Mouse (Mus musculus) thymus, postnatal 10 days (tissue): ENCODE results near the gene Pgm1.

Experiments used
- DNase-seq, 2 experiments: peaks; one replicate each; pipeline ENCODE4 v3.0.0; 2021; ENCODE audit warnings: low spot score in 2 of 2

The Pgm1 gene

DNA sequence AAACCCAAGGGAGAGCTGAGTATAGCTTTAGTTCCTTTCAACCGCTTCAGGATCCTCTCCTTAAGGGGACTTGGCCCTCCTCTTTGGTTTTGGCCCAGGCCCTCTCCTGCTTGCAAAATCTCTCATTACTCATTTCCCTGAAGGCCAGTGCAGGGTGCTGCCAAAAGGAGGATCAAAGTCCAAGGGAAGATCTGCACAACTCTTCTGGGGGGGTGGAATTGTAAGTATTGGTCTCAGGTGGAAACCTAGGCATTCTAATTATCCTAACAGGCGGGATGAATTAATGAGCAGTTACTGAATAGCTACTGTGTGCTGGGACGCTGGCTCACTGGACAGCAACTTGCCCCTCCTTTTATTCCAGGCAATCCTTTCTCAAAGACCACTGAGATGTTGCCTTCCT is 82.3 kb downstream of the Pgm1 start:
- no peak for DNase-seq

DNA sequence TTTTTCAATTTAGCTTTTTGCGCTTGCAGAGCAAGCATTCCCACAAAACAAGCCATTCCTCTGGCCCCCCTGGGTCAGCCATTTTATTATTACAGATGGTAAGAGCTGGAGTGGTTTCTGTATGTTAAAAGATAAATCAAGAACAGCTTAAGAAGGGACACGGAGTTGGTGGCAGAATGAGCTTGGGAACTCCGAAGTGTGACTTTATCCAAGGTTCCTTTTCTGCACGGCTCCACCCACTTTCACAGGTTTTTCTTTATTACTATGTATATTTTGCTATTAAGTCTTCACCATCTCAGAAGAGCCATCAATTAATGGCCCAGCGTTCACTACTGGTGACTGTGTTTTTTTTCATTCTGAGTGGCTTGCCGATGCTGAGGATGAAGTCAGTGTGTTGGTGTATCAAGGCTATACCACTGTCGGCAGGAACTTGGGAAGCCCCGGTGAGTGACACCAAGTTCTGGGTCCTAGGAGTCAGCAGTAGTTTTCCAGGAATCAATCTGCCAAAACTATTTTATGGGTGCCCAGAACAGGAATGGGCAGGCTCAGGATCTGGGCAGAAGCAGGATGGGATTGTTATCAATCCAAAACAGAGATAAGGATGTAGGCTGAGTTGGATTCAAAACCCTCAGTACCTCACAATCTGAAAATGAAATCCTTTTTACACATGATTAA is 83.3 kb downstream of the Pgm1 start:
- DNase-seq: no peak

DNA sequence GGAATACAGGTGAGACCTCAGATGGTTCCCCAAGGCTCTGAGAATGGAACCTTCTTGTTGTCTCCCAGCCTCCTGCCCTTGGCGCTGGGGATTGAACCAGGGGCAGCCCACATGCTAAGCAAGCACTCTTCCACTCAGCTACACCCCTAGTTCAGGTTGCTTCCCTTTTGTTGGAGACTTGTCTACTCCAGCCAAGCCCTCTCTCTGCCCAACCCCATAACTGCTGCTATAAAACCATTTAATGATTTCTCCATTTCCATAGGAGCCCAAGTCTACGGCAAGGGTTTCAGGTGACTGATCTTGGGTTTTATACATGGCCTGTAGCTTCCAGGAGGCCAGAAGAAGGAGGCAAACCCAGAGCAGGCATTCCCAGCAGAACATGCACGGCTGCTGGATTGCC is 98.6 kb downstream of the Pgm1 start:
- no peak for DNase-seq

DNA sequence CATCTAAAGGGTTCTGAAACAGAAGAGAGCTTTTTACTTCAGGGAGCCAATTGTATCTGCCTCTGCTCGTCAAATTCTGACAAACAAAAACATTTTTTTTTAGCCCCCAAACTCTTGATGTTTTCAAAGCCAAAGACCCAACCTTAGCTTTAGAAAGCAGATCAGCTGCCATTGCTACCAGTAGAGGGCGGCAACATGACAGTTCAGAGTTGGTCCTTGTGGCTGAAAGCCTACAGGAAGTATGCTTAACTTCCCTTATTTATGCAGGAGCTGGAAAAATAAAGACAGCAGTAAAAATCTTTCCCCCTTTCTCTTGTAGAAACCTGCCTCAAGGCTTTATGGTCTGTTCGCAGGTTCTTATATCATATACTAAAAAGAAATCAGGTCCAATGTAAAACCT is 99.4 kb downstream of the Pgm1 start:
- DNase-seq: peak in 1 of 2 experiments; percentile 43

DNA sequence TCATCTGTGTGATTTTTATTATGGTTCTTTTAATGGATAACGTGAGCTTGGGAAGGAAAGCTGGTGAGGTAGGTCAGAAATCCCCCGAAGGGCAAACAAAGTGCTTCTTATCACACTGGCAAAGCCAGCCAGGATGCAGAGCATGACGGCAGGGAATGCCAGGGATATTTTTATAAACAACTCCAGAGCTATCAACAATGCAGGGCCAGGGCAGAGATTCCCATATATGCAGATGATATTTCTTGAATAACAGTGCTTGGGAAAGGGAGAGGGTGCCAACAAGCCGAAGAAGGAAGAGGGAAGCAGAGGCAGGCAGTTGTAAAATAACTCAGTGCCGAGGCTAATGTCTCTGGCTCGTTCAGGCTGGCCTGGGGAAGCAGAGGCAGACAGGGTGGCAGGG is 102.1 kb downstream of the Pgm1 start:
- DNase-seq: no peak

- DNase-seq: no peak
These were observed 103.4 kb downstream of the Pgm1 start for GRCm38 (mm10) chr4:100032608-100033007.

- DNase-seq: no peak
These were observed 104.7 kb downstream of the Pgm1 start for GRCm38 (mm10) chr4:100033944-100034343.

- no peak for DNase-seq
These were observed 105.8 kb downstream of the Pgm1 start for GRCm38 (mm10) chr4:100034971-100035370.

DNA sequence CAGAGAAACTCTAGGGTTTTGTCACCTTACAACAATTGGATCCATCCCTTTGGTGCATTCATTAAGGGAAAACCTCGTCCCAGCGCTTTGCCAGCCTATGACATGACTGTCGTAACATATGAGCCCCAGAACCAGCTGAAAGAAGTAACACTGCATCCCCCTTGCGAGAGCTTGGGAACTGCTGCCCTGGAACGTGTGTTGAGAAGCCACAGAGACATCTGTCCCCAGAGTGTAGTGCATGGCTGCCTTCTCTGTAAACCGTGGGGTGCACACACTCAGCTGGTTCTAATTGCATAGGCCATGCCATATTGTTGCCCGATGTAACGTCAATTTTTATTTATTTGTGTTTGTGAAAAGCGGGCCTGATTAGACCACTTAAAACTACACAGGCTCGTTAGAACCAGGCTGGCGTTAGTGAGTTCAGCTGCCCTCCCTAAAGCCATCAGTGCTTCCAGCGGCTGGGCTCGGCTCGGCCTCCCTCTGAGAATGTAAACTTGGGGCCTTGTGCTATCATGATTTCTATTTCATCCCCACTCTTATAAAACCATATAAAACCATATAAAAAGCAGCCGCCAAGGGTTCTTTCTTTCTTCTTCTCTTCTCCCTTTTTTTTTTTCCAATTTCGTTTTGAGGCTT is 106.8 kb downstream of the Pgm1 start:
- DNase-seq: no peak
